Mouse (Mus musculus) macrophage (primary cell): ENCODE measurements around the gene Hist1h4b. TPM values are rescaled to one million over a fixed set of nuclear protein-coding genes. Genes with fewer than 3 reads are reported as not detected.
"Not testable (repeated sequence)": the region's sequence is repeated elsewhere in the genome, so short reads cannot be mapped to it uniquely, and the experiment has no call there.

ENCODE experiments used
- H3K27ac ChIP-seq: fragments of 350-480 bp; formaldehyde crosslinking; 2 replicates; pipeline ENCODE4 v1.9.0; 2021
- H3K36me3 ChIP-seq: fragments of 350-480 bp; formaldehyde crosslinking; 2 replicates; pipeline ENCODE4 v1.9.0; 2021; ENCODE audit errors: inconsistent target
- H3K4me3 ChIP-seq: fragments of 350-480 bp; formaldehyde crosslinking; 2 replicates; pipeline ENCODE4 v1.9.0; 2021; ENCODE audit errors: inconsistent target
- H3K79me2 ChIP-seq: fragments of 350-480 bp; formaldehyde crosslinking; 2 replicates; pipeline ENCODE4 v1.9.0; 2021; ENCODE audit errors: inconsistent target
- WGBS: methylation state at CpG from one replicate; pipeline ENCODE4 v1.1.7; 2026; ENCODE audit warnings: inconsistent platforms; ENCODE audit not compliant: missing documents; 5-methylcytosine and 5-hydroxymethylcytosine counted together
- polyA plus RNA-seq: library from polyadenylated mRNA; stranded (reverse); fragments of 250-400 nt; gene quantifications from 3 replicates; pipeline ENCODE4 v1.2.4, GENCODE M21; 2018; ENCODE audit warnings: inconsistent platforms
- total RNA-seq, 78 experiments: library from RNA; depleted of rRNA; stranded (reverse); fragments of 250-400 nt; gene quantifications; 1 replicate in 9 of 78; 2 replicates in 24 of 78; 3 replicates in 43 of 78; 4 replicates in 2 of 78; pipeline ENCODE4 v1.2.4; 2018; ENCODE audit warnings: inconsistent platforms in 56 of 78

Hist1h4b gene
- 10 to 100 TPM in 18 of 26 experiments, 1 to 10 TPM in 5, not detected in 3; 4.5 to 72.5 (median 15.5) TPM for total RNA-seq (2018; cell fraction: chromatin; rRNA removed)
- 100 to 1,000 TPM in 2 of 26 experiments, 10 to 100 TPM in 24; 12.7 to 122 (median 32.5) TPM for total RNA-seq (2018; cell fraction: cytosol; rRNA removed)
- total RNA-seq (2018; cell fraction: nucleus; rRNA removed), result 100 to 1,000 TPM in 1 of 26 experiments, 10 to 100 TPM in 19, 1 to 10 TPM in 5, not detected in 1; 5.5 to 124 (median 19.4) TPM
- 0.99 TPM in 1 of 3 replicates, not detected in the others for polyA plus RNA-seq

GRCm38 (mm10) chr13:23756790-23757189, at the start of gene Hist1h4b:
Hist1h4b (plus strand) TSS chr13:23757013.
- H3K4me3 ChIP-seq, result peak within 1 kb of the TSS; percentile 16
- WGBS, result 2% methylated on average over 11 of the region's 22 CpGs
- H3K79me2 ChIP-seq, result no peaks in the 10 kb centered on the region
- H3K27ac ChIP-seq, result peak within 1 kb of the TSS; percentile 57
- no peaks in the 10 kb centered on the region for H3K36me3 ChIP-seq

DNA sequence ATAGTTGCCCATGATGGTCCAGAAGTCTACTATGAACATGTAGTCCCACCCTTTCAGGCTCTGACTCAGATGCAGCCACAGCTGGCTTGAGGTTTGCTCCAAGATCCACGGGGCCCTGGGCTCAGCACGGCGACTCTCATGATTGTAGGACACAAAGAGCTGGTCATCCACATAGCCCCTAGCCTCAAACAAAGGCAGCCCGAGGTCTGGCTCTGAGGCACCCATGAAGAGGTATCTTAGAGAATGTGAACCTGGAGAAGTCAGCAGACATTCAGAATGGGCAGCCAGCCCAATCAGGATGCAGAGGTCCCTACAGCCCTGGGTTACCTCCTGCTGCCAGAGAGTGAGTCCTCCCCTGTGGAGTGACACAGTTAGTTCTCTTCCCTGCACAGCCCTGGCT, 48.8 kb upstream of the Hist1h4b start:
- Histone ChIP-seq H3K27ac (no peak overlapping the region), H3K36me3 (peaks cover 15% of the 10 kb centered on the region; the same call in 1 of the 2 replicates), H3K79me2 (peaks cover 5% of the 10 kb centered on the region; the same call in 1 of the 2 replicates), H3K4me3 (no peak overlapping the region)
- 78% methylated on average over 4 of the region's 4 CpGs for WGBS

GRCm38 (mm10) chr13:23708654-23709053, 48.2 kb upstream of the Hist1h4b start:
- no peak overlapping the region for H3K4me3 ChIP-seq
- no peak overlapping the region for H3K27ac ChIP-seq
- peaks cover 15% of the 10 kb centered on the region; the same call in 1 of the 2 replicates for H3K36me3 ChIP-seq
- 92% methylated on average over 3 of the region's 4 CpGs for WGBS
- H3K79me2 ChIP-seq, result peaks cover 5% of the 10 kb centered on the region; the same call in 1 of the 2 replicates

GRCm38 (mm10) chr13:23709714-23710373, 47.0 kb upstream of the Hist1h4b start:
- Histone ChIP-seq H3K36me3 (peaks cover 10% of the 10 kb centered on the region; the same call in 1 of the 2 replicates), H3K27ac (peak overlapping the region; percentile 64), H3K4me3 (peak overlapping the region; percentile 51), H3K79me2 (peaks cover 5% of the 10 kb centered on the region; the same call in 1 of the 2 replicates)
- 39% methylated on average over 13 of the region's 15 CpGs for WGBS

- peak within 1 kb of the TSS; percentile 64 for H3K27ac ChIP-seq
These were observed 46.3 kb upstream of the Hist1h4b start, which contains the start of gene Hfe for GRCm38 (mm10) chr13:23710374-23711089. Hfe (minus strand) TSS chr13:23710854.

DNA sequence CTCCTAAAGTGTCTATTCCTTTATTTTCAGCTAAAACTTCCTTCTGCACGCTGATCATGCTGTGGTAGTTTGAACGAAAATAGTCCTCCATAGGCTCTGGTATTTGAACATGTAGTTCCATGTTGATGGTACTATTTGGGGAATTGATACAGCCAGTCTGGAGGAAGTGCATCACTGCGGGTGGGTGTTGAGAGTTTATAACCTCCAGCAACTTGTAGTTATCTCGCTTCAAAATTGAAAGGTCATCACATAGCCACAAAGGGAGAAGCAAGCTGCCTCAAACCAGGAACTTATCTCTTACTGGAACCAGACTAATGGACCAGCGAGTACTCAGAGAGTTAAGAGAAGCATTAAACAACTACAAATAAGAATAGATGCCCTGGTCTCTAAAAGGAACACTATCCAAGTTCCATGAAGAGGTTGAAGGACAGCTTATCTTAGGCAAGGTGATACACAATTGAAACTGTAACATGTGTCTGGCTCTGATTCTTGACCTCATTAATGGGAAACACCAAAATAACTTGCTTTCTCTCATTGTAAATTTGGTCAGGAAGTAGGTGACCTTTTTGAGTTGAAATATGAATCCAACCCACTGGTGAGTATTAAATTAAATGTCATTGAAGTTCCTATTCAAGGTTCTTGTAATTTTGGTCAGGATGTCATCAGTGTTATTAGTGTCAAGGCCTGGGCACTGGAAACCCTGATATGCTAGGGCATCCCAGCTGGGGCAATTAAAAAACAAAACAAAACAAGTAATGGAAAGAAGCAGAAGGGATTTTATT, 40.4 kb upstream of the Hist1h4b start:
- Histone ChIP-seq H3K27ac (no peak overlapping the region; the same call in 1 of the 2 replicates), H3K4me3 (no peak overlapping the region), H3K79me2 (no peaks in the 10 kb centered on the region), H3K36me3 (no peaks in the 10 kb centered on the region)
- WGBS, result 25% methylated on average over 5 of the region's 5 CpGs

More at GRCm38 (mm10) chr13:23710374-23711089, 46.3 kb upstream of the Hist1h4b start, which contains the start of gene Hfe:
- H3K4me3 ChIP-seq, result peak within 1 kb of the TSS; percentile 51
- 1% methylated on average over 17 of the region's 17 CpGs for WGBS
- peaks cover 5% of the 10 kb centered on the region; the same call in 1 of the 2 replicates for H3K79me2 ChIP-seq
- H3K36me3 ChIP-seq, result peaks cover 10% of the 10 kb centered on the region; the same call in 1 of the 2 replicates

DNA sequence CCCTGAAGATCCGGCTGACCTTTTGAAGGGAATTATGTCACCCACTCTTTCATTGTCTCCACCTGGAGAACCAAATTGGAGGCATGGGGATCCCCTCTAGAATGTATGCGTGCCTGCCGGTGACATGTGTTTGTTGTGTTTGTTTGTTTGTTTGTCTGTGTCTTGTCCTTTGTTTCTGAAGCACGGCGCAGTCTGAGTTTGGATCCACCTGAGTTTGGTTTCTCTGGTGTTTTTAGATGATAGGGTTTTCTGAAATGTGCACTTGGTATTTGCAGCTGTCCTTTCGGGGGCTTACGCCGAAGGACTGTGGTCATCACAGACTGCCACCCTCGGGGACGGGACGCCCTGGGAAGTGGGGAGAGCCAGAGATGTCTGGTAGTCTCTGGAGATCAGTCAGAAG, 39.6 kb upstream of the Hist1h4b start:
- WGBS, result 59% methylated on average over 11 of the region's 11 CpGs
- Histone ChIP-seq H3K27ac (peak overlapping the region; percentile 52), H3K36me3 (no peaks in the 10 kb centered on the region), H3K4me3 (no peak overlapping the region), H3K79me2 (no peaks in the 10 kb centered on the region)

GRCm38 (mm10) chr13:23717593-23718245, 39.1 kb upstream of the Hist1h4b start:
- H3K79me2 ChIP-seq, H3K36me3 ChIP-seq, H3K4me3 ChIP-seq: not testable (repeated sequence)
- peak overlapping the region; percentile 52 for H3K27ac ChIP-seq
- 16% methylated on average over 2 of the region's 2 CpGs for WGBS

DNA sequence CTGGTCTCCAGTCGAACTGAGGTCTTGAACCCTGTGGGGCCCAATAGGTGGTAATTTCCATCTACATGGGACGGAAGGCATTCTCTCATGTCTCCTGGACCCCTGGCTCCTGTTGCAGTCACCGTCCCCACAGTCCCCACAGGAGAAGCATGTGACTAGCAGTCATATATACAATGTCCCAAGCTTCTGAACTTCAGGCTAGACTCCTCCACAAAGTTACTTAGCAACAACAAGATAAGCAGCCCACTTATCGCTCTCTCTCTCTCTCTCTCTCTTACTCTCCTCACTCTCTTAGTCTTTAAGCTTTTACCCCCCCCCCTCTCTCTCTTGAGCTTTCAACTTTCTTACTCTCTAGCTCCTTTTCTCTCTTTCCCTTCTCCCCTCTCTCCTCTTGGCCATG, 32.6 kb upstream of the Hist1h4b start:
- Histone ChIP-seq H3K36me3 (no peaks in the 10 kb centered on the region), H3K79me2 (no peaks in the 10 kb centered on the region), H3K4me3 (no peak overlapping the region), H3K27ac (no peak overlapping the region)
- WGBS, result 97% methylated on average over 4 of the region's 4 CpGs

DNA sequence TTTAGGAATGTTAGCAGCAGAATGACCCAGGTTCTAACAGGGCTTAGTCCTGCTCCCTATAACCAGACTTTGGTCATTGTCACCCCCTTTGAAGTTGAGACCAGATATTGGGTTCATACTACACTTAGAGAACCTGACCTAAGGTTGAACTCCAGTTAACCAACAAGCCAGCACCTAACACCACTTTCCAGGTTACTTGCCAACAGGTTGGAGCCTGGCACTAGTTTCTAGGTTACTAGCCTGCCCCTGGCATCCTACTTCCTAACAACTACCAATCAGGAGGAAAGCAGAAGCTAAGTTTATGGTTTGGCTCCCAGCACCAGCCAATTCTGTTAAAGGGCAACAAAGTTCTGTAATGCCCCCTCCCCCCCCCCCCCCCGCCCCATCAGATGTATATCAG, 31.6 kb upstream of the Hist1h4b start:
- H3K27ac ChIP-seq, result no peak overlapping the region
- no peaks in the 10 kb centered on the region for H3K79me2 ChIP-seq
- H3K4me3 ChIP-seq, result no peak overlapping the region
- WGBS, result no CpG with 5 or more reads among the region's 1 CpGs
- H3K36me3 ChIP-seq, result no peaks in the 10 kb centered on the region

DNA sequence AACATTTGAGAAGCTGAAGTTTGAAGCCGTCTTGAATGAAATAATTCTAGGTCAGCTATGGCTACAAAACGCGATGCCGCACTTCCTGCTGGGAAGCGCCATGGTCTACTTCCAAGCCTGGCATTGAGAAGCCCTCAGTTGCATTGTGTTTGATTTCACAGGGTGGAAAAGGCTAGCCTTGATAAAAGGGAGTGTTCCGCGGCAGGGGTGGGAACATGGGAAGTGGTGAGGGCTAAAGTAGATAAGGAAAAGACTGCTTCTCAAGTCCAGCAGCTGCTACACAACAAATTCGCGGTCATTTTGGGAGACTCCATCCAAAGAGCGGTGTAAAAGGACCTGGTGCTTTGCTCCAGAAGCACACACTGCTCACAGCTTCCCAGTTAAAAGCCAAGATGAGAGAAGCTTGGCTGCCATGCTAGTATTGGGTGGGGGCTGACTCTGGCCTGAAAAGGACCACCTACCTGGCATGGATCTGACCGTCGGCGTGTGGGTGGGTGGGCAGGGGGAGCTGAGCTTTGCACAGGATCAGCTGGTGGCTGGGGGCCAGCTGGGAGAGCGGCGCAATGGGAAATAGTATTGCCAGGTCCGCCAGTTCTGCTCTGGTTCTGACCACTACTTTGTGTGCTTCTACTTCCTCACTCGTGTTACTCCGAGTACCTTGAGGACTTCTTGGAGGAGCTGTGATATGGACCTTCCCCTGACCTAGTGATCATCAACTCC, 28.2 kb upstream of the Hist1h4b start:
- peak overlapping the region; percentile 38 for H3K27ac ChIP-seq
- no peak overlapping the region for H3K4me3 ChIP-seq
- no peaks in the 10 kb centered on the region for H3K36me3 ChIP-seq
- WGBS, result 55% methylated on average over 15 of the region's 18 CpGs
- no peaks in the 10 kb centered on the region for H3K79me2 ChIP-seq

GRCm38 (mm10) chr13:23729192-23729525, 27.7 kb upstream of the Hist1h4b start:
- Histone ChIP-seq H3K79me2 (no peaks in the 10 kb centered on the region), H3K27ac (peak overlapping the region; percentile 38), H3K36me3 (no peaks in the 10 kb centered on the region), H3K4me3 (no peak overlapping the region)
- 13% methylated on average over 9 of the region's 9 CpGs for WGBS

DNA sequence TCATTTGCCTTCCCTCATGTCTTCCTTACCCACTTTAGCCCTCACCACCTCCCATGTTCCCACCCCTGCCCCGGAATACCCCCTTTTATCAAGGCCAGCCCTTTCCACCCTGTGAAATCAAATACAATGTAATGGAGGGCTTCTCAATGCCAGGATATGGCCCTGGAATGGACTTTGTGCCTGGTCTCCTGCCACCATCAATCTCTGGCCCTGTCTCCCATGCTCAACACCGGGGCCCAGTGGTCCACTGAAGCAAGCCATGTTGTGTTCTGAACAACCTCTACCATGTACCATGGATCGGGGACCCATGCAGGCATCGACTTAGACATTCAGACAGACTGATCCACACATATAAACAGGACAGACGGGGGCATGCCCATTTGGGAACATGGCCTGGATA, 27.1 kb upstream of the Hist1h4b start:
- 96% methylated on average over 5 of the region's 5 CpGs for WGBS
- peak overlapping the region; percentile 38 for H3K27ac ChIP-seq

More for the DNA sequence above, 27.1 kb upstream of the Hist1h4b start:
- no peaks in the 10 kb centered on the region for H3K36me3 ChIP-seq
- no peaks in the 10 kb centered on the region for H3K79me2 ChIP-seq
- no peak overlapping the region for H3K4me3 ChIP-seq
